Mouse (Mus musculus) cerebellum, adult 11 months (tissue): ENCODE measurements around the gene Xpo4.

Experiments
- DNase-seq: peaks from one replicate; pipeline ENCODE4 v3.0.0; 2022

The Xpo4 gene

DNA sequence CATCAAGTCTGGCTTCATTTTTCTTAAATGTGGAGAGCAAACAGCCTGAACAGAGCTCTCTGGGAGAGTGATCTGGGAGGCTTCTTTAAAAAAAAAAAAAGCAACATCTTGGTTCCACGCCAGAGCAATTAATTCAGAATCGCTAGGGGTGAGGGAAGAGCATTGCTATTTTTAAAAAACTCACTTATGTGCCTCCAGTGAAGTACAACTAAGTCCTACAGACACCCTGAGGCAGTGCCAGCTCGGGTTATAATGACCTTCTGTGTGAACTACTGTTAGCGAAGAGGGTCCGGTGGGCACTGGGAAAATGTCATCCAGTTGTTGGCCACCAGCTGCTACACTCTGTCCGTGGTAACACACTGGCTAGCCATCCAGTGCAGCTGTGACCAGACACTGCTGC is 129.6 kb downstream of the Xpo4 start:
- DNase-seq: no peak

DNA sequence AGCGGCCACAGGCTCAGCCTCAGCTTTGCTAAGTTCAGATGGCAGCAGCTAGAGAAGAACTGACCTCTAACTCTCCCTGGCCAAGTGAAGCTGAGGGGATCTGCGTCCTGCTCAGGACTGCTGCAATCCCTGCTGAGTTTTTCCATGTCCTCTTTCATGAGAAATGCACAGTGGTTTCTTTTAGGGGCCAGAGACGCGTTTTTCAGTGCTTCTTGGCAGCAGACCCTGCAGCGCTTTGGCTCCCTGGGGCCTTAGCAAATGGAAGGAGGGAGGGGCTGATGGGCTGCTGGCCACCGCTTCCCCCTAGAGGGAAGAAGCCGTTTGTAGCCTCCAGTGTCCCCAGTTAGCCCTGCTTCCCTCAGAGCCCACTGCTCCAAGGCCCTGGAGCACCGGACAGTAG is 130.3 kb downstream of the Xpo4 start:
- DNase-seq: peak; percentile 42

DNA sequence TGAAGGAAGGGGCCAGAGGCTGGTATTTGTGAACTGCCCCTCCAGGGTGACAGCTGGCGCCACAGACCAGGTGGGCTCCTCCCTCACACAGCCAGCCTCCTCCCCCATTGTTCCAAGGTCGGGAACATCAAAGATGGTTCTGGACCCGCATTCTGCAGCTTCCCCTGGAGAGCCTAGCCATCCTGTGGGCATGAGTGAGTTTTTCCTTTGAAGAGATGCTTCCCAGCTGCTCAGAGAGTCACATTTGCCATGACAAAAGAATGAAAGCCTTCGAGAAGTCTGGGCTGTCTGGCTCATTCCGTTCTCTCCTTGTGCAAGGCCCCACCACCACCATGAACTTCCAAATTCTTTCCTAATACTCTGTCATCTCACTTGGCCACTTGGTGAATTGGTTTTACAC is 130.9 kb downstream of the Xpo4 start:
- DNase-seq: no peak

DNA sequence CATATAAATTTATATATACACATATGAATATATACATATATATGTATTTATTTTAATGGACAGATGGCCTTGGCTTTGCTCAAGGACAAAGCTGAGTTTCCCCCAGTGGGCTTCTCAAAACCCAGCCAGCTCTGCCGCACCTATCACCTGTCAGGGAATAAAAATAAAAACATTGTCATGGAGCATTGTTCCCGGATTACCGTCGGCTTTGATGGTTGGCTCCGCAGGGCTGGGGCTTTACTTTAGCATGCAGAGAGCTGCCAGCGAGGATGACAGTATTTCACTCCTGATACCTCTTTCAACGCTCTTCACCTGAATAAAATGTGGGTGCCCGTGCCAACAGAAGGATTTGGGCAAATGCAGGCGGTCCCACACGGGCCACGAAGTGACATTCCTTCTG is 131.4 kb downstream of the Xpo4 start:
- DNase-seq: no peak

DNA sequence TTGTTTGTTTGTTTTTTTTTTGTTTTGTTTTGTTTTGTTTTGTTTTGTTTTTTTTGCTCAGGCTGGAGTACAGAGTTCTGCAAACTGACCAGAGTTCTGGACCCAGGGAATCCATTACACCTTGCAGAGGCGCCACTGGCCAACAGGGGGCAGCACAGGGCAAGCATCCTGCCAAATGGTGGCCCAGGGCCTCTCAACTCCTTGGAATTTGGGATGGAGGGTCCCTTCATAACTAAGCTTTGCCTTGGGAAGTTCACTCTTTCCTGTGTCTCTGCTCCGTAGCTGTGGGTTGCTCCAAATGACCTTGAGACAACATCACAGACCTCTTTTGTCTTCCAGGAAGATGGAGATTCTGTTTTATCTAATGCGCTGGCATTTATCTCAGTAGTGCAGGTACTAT is 132.0 kb downstream of the Xpo4 start:
- peak; percentile 64 for DNase-seq

DNA sequence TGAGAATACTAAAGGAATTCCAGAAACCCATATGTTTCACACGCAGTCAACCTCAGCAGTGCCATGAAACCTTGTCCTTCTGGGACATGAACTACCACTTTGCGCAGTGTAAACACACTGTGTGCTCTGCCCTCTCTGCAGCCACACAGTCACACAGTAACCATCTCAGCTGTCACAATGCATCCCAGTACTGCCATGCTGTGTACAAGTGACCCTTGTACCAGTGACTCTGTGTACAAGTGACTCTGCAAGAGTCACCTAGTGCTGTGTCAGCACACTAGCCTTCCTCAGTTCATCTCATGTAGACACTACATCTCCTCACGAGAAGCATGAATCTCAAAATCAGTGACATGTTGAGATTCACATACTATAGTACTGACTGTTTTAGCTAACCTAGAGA is 132.7 kb downstream of the Xpo4 start:
- no peak for DNase-seq

DNA sequence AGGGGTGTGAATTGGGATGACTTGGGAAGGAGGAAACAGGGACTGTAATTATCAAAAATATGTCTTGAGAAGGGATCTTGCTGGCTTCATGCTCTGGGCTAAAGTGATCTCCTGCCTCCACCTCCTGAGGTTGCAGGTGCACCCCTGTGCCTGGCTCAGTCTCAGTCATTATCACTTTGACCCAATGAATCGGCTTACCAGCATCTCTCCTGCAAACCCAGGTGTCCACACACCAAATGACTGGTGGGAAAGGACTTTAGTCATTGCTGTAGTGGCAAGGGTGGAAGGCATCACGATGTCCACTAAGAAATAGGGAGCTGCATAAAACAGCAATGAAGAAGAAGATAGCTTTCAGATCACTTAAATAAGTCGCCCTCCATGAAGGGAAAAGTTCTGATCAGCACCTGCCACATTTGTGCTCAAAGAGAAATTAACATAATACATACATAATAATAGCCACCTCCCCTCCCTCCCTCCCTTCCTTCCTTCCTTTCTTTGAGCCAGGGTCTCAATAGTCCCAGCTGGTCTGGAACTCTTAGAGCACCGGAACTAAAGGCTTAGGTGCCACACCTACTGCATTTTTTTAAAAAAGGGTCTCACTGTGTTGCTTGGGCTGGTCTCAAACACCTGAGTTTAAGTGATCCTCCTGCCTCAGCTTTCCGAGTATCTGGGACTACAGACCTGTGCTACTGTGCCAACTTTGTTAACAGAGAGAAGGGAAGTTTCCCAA is 135.3 kb downstream of the Xpo4 start:
- DNase-seq: no peak

DNA sequence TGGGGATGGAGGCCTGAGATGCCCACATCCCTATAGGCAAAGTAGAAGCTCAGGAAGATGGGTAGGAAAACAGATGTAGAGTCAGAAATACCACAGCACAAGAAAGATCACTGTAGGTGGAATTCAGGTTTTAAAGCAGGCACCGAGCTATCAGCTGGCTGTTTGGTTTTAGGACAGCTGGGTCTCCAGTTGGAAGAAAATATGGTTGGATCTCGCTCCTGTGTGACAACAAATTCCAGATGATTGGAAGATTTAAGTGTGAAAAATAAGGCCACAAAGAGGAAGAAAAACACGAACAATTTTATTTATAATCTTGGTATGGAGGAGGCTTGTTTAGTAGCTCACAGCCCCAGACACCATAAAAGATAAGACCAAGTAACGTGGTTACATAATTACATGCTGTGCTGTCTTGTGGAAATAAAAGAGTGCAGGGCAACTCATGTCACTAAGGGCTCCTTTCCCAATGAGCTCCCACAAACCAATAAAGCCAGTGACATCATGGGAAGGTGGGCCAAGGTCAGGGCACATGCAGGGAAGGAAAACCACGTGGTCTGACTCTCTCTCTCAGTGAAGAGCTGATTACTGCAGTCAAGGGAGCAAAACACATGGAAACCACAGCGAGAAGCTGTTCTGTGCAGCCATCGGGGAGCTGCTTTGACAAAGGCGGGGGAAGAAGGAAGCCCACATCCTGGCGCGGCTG is 136.0 kb downstream of the Xpo4 start:
- no peak for DNase-seq

DNA sequence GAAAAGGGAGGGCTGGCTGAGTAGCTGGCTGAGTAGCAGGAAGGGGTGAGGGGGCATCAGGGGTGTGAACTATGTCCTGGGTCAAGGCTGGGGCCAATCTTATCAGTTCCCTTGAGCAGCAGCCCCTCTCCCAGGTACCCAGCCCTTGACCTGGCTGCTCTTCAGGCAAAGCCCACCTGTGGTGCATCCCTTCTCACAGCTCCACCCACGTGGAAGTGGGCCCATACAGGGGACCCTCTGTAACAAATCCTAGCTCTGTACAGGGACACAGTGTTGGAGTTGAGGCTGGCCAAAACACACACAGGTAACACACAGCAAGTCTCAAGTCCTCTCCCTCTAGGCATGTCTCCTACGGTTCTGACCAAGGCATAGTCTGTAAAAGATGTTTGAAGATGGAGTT is 137.6 kb downstream of the Xpo4 start:
- DNase-seq: no peak
